Mouse (Mus musculus) small intestine, adult 10 weeks (tissue): ENCODE results near the gene Runx3. TPM values are rescaled to one million over a fixed set of nuclear protein-coding genes. Genes with fewer than 3 reads are reported as not detected.

Experiments
- polyA plus RNA-seq: library from polyadenylated mRNA; stranded (reverse); fragments of 350-450 nt; fragmentation: Illumina TruSeq; extraction: RNeasy Lipid Tissue Mini Kit (QIAGEN cat#74804); gene quantifications from one replicate; pipeline ENCODE4 v1.2.3, GENCODE M21; 2014; ENCODE audit warnings: low replicate concordance

Runx3 gene
- polyA plus RNA-seq = 0.82 TPM

GRCm38 (mm10) chr4:135120342-135121100 is at the start of gene Runx3:
TSS of gene Runx3 (plus strand) at chr4:135120652.

Other genes starting within 250 kb of the Runx3 start
- 22.2 TPM for gene Tmem50a, start 205.6 kb upstream of the Runx3 start, polyA plus RNA-seq
- gene Rsrp1, start 197.1 kb upstream of the Runx3 start, polyA plus RNA-seq = 1,531 TPM
- gene Syf2, start 189.8 kb upstream of the Runx3 start, polyA plus RNA-seq = 52.7 TPM
- 50.2 TPM for gene Clic4, start 152.2 kb downstream of the Runx3 start, polyA plus RNA-seq
- gene Srrm1, start 232.7 kb downstream of the Runx3 start, polyA plus RNA-seq = 216 TPM